Mouse (Mus musculus) hindbrain, embryonic 12.5 days (tissue): Measurements from ENCODE around the gene Trappc13. TPM values are rescaled to one million over a fixed set of nuclear protein-coding genes. Genes with fewer than 3 reads are reported as not detected.

Source experiments
- polyA plus RNA-seq: library from polyadenylated mRNA; unstranded; fragments of >200 nt; fragmentation: Nextera tagmentation; extraction: Ambion mirVana; gene quantifications from 2 replicates; pipeline ENCODE4 v1.2.1, GENCODE M21; 2016

The Trappc13 gene
- polyA plus RNA-seq, 1 experiment from 2014 or later, result 73.4 TPM

Other genes starting within 250 kb of the Trappc13 start
- gene Nln, start 68.9 kb downstream of the Trappc13 start, polyA plus RNA-seq, result 29.2 and 31.2 TPM in 2 replicates
- 26.9 and 28.9 TPM in 2 replicates for gene Sgtb, start 68.7 kb downstream of the Trappc13 start, polyA plus RNA-seq
- gene Trim23, start 328 bp upstream of the Trappc13 start, polyA plus RNA-seq, result 28.1 and 31.4 TPM in 2 replicates
- 43.1 and 46.2 TPM in 2 replicates for gene Cenpk, start 50.1 kb upstream of the Trappc13 start, polyA plus RNA-seq
- 13.1 and 13.6 TPM in 2 replicates for gene Ppwd1, start 50.4 kb upstream of the Trappc13 start, polyA plus RNA-seq
- 3.9 and 4.2 TPM in 2 replicates for gene Adamts6, start 109.4 kb upstream of the Trappc13 start, polyA plus RNA-seq